Mouse (Mus musculus): ENCODE results near the gene Col17a1. TPM values are rescaled to one million over a fixed set of nuclear protein-coding genes. Genes with fewer than 3 reads are reported as not detected.

Gene Col17a1
- total RNA-seq (2023) = 0.59 TPM

DNA sequence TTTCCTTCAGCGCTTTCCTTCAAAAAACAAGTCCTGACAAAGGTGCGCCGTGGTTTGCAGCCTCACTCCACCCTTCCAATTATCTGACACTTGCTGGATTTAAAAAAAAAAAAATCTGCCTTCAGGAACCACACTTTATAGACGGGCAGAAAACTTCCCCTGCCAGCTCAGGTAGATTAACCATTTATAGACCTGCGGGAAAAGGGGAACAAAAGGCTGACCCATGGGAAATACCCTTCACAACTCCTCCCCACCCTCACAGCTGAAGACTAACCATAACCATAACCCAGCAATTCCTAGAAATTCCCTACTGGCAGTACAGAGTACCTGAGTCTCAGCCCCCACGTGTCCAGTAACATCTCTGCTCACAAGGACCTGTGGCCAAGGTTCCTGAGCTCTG is at the start of gene Col17a1:
Gene Col17a1, minus strand, starts transcription at position 101 of the 400 bp plus-strand sequence.

DNA sequence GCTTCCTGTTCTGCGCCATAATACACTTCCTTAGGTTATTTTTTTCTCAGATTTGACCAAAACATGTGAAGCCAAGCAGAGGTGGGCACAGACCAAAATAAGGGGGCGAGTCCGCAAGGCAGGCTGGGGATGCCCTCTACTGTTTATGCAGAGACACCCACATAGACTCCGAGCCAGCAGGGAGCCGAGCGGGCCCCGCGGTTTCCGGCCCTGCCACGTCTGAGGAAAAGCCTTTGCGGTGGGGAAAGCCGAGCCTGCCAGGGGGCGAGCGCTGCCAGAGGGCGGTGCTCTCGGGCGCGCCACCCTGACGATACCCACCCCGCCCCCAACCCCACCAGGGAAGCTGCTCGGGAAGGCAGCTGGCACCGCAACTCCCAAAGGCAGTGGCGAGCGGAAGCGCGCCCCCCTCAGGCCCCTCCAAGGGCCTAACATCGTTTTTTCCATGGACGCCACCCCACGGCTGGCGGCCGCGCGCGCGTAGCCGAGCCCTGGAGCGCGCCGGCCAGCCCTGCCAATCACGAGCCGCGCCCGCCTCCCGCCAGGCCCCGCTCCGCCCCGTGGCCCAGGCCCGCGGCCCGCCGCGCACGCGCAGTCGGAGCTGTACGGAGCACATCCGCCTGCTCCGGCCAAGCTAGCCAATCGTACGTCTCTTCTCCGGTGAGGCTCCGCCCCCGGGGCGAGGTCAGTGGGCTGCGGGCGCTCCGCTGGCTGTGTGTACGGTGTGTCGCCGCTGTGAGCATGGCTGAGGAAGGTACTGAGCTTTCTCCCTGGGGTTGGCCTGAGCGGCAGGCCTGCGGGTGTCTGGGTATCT is 39.4 kb upstream of the Col17a1 start, which contains the start of gene Sfr1:
Gene Sfr1, plus strand, starts transcription at position 612 of the 811 bp plus-strand sequence.

Other genes with a start within 250 kb of the Col17a1 start
- 26.9 TPM for gene Sh3pxd2a, start 227.7 kb downstream of the Col17a1 start, total RNA-seq (2023)
- 34.5 TPM for gene Stn1, start 154.6 kb downstream of the Col17a1 start, total RNA-seq (2023)
- gene Slk, start 112.4 kb downstream of the Col17a1 start, total RNA-seq (2023) = 65.0 TPM
- gene Sfr1, start 39.6 kb upstream of the Col17a1 start, total RNA-seq (2023) = 71.2 TPM
- 17.7 TPM for gene Gsto1, start 162.9 kb upstream of the Col17a1 start, total RNA-seq (2023)
- not detected for gene Gsto2, start 173.4 kb upstream of the Col17a1 start, total RNA-seq (2023)
- not detected for gene Cfap43, start 227.2 kb upstream of the Col17a1 start, total RNA-seq (2023)
- gene Itprip, start 227.2 kb upstream of the Col17a1 start, total RNA-seq (2023) = 112 TPM
- gene Cfap58, start 245.6 kb upstream of the Col17a1 start, total RNA-seq (2023) = not detected